Mouse (Mus musculus): ENCODE results near the gene 1700013G24Rik.
A peak's percentile ranks its signal among the peaks of the same experiment; 100 is the strongest.
"Not testable (repeated sequence)": the region's sequence is repeated elsewhere in the genome, so short reads cannot be mapped to it uniquely, and the experiment has no call there.

The 1700013G24Rik gene

DNA sequence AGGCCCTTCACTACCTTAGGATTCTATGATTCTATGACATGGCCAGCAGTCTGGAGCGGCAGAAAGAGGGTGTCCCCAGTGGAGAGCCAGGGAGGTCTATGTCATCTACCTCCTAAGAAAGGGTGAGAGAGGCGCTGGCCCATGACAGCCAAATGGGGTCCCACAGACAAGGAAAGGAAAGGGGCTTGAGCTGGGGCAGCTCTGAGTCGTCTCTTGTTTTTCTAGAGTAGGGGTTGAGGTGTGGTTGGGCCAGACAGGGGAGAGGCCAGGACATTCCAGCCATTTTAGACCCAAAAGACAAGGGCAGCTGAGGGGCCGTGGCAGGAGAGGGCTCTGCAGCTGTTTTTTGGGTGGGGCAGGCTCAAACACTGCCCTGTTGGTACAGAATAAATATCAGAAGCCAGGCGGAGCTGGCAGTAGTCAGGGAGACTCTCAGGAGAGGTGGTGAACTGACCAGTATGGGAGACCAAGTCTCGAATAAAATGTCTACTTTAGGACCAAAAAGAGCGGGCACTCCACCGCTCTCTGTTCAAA lies at the start of gene 1700013G24Rik:
TSS of gene 1700013G24Rik (plus strand) at position 51 of the 534 bp plus-strand sequence.
- no peak for DNase-seq

DNA sequence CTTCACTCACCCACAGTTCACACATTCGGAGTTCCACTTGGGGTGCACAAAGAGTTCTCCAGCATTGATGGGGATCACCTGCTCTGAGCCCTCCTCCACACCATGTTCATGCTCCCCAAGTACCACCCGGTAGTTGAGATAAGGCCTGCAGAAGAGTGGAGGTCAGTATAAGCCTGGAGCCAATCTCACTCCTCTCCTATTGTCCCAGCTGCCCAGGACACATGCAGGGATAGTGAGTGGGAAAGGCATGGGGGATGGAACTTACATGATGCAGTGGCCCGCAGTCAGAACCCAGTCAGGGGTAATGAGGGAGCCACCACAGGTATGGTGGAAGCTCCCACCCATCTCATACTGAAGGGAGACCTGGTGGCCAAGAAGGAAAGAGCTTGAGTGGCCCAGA lies 47.5 kb upstream of the 1700013G24Rik start:
- DNase-seq = no peak

DNA sequence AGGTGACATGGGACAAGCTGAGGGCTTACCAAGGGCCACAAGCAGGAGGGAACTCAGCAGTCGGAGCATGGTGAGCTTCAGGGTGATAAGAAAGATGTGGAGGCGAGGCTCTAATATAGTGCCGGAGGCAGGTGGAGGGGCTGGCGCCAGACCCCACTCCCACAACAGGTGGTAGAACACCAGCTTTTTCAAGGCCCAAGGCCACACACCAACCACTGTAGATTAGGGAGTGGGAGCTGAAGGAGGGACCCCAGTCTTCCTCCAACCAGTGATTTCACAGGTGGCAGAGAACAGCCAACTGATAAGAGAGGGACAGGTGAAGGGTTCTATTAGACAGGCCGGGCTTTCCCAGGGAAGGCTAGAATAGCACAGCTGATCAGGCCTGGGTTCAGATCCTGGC lies 43.4 kb upstream of the 1700013G24Rik start, which contains the start of gene Cela3a:
TSS of gene Cela3a (minus strand) at position 101 of the 400 bp plus-strand sequence.
- DNase-seq = no peak

DNA sequence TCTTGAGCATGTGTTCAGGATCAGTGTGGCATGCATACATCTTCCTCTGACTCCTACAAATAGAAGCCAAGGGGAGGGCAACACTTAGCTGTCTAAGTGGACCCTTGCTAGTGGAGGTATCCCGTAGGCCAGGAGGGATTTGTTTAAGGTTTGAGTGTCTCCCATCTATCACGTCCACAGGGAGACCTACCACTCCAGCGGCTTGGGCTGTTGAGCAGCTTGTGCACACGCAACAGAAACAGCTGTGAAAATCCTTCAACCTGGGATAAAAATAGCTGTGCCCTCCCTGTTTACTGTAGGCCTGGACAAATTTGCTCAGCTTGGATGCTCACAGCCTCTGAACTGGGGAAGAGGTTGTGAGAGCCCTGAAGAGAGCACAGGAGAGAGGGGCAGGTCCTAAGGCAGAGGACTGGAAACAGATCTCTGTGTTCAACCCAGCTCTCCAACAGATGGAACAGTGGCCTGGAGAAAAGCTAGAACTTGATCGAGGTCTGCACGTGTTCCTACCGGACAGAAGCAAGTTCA lies 40.8 kb upstream of the 1700013G24Rik start:
- not testable (repeated sequence) for DNase-seq

DNA sequence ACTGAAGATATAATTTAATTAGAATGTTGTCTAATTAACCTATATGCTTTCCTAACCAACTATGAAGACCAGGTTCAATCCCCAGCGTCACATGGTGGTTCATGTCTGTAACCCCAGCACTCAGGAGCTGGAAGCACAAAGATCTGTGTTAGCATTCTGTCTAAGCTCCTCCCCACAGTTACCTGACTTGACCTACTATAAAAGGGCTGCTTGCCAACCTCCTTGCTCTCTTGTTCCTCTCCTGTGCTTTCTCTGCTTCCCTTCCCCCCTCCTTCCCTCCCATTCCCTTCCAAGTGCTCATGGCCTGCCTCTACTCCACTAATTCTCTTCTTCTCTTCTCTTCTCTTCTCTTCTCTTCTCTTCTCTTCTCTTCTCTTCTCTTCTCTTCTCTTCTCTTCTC lies 38.1 kb upstream of the 1700013G24Rik start:
- no peak for DNase-seq

DNA sequence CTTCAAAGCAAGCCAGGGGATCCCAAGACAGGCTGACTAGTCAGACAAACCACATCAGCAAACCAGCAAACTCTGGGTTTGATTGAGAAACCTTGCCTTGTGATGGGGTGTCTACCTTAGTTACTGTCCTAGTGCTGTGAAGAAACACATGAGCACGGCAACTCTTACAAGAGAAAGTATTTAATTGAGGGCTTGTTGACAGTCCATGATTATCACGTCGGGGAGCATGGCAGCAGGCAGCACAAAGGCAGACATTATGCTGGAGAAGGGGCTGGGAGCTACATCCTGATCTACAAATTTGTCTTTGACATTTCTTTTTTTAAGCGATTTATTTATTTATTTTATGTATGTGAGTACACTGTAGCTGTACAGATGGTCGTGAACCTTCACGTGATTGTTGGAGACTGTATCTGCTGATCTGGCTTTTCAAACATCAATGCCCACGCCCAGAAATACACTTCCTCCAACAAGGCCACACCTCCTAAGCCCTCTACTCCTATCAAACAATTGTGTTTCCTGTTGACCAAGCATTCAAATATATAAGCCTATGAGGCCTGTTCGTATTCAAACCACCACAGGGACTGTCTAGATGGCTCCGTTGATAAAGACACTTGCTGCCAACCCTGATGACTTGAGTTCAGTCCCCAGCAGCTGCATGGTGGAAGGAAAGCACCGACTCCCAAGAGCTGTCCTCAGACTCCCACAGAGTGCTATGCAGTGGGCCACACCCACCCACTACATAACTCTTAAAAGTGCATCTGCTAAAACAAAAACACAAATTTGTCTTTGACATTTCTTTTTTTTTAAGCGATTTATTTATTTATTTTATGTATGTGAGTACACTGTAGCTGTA lies 35.1 kb upstream of the 1700013G24Rik start:
- no peak for DNase-seq

DNA sequence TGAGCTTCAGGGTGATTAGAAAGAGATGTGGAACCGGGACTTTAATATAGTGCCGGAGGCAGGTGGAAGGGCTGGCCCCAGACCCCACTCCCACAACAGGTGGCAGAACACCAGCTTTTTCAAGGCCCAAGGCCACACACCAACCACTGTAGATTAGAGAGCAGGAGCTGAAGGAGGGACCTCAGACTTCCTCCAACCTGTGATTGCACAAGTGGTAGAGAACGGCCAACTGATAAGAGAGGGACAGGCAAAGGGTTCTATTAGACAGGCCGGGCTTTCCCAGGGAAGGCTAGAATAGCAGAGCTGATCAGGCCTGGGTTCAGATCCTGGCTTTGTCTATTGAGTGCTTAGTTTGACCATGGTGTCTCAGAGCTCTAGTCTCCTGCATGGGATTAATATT lies 22.6 kb upstream of the 1700013G24Rik start, which contains the start of gene Cela3b:
TSS of gene Cela3b (minus strand) at position 39 of the 400 bp plus-strand sequence.
- DNase-seq = no peak

DNA sequence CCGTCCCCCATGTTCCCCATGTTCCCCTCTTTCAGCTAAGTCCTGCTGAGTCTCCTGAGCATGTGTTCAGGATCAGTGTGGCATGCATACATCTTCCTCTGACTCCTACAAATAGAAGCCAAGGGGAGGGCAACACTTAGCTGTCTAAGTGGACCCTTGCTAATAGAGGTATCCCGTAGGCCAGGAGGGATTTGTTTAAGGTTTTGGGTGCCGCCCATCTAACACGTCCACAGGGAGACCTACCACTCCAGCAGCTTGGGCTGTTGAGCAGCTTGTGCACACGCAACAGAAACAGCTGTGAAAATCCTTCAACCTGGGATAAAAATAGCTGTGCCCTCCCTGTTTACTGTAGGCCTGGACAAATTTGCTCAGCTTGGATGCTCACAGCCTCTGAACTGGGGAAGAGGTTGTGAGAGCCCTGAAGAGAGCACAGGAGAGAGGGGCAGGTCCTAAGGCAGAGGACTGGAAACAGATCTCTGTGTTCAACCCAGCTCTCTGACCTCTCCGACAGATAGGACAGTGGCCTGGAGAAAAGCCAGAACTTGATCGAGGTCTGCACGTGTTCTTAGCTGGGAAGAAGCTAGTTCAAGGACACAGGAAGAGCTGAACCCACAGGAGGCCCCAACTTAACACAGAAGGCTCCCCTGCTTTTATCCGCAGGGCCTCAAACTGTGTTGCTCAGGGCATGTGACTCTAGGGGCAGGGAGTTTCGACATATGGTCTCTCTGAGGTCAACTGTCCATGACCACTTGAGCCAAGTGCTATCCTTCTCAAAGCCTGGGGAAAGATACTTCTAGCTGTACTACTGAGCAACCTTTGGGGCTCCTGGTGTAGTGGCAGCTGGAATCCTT lies 20.2 kb upstream of the 1700013G24Rik start:
- DNase-seq = not testable (repeated sequence)

DNA sequence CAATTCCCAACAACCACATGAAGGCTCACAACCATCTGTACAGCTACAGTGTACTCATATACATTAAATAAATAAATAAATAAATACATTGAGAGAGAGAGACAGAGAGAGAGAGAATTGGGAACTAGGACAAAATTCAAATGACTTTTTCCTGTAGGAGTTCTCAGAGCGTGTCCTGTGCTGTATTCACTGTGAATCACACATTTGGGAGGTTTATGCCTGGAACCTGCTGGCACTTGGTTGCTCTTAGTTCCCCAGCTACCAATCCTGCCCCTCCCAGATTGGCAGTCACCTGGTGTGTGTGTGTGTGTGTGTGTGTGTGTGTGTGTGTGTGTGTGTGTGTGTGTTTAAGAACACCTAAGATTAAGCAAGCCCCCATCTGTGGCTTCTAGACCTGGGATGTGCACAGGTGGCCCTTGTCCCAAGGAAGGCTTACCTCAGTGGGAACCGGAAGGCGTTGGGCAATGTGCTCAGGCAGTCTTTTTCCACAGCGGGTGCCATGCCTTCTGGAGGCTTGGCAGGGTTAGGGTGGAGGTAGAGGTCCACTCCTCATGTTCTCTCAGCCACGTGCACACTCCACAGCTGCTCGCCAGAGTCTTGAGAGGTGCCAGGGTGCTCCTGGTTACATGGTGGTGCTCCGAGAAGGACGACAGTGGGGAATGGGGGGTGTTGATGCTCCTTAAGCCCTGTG lies 16.0 kb upstream of the 1700013G24Rik start:
- DNase-seq = no peak

DNA sequence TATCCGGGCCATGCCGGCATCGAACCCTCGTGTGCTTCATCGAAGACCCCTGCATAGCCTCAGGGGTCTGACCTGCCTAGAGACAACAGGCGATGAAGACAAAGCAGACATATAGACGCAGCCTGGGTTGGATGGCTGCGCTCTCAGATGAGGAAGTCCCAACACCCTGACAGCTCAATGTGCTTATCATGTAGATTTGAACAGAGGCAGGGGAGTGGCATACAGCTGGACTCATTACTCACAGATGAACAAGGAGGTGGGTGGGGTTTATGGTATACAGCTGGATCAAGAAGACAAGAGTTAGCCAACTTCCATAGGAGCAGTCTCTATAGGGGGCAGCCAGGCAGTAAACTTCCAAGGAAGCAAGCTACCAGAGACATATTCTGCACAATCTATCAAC lies 14.2 kb upstream of the 1700013G24Rik start:
- DNase-seq = no peak

DNA sequence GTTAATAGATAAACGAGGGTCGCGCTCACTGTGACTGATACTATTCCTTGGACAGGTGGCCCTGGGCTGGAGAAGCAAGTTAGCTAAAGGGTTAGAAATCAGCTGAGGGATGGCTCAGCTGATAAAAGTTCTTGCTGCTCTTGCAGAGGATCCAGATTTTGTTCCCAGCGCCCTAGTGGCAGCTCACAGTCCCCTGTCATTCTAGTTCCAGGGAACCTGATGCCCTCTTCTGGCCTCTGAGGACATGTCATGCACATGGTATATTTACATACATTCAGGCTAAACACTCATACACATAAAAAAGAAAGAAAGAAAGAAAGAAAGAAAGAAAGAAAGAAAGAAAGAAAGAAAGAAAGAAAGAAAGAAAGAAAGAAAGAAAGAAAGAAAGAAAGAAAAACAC lies 11.8 kb upstream of the 1700013G24Rik start:
- no peak for DNase-seq

DNA sequence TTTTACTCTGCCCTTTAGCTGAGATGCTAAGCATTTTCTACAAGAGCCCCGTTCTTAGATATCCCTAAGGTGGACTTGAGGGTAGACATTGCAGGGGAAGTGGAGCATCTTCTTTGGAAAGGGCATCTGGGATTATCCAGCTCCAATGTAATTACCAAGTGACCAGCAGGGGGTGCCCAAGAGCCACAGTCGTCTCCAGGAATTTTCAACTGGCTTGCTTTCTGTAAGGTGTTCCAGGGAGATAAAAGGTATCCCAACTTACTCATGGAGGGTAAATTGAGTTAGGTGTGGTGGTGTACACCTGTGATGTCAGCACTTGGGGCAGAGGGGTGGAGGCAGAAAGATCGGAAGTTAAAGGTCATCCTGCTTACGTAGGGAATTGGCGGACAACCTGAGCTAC lies 9.5 kb upstream of the 1700013G24Rik start:
- peak; percentile 75 to 76 for DNase-seq

DNA sequence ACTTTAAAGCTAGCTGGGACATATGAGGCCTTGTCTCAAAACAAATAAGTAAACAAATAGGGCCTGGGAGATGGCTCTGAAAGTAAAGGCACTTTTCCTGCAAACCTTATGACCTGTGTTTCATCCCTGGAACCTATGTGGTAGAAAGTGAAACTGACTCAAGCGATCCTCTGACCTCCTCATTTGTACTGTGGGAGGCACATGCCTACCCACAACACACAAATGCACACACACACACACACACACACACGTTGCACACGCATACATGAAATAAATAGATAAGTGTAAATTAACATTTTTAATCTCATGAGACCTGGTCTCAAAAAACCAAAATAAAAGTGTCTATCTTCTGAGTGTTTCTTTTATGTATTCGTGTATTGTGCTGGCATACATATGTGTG lies 7.2 kb upstream of the 1700013G24Rik start:
- no peak for DNase-seq

DNA sequence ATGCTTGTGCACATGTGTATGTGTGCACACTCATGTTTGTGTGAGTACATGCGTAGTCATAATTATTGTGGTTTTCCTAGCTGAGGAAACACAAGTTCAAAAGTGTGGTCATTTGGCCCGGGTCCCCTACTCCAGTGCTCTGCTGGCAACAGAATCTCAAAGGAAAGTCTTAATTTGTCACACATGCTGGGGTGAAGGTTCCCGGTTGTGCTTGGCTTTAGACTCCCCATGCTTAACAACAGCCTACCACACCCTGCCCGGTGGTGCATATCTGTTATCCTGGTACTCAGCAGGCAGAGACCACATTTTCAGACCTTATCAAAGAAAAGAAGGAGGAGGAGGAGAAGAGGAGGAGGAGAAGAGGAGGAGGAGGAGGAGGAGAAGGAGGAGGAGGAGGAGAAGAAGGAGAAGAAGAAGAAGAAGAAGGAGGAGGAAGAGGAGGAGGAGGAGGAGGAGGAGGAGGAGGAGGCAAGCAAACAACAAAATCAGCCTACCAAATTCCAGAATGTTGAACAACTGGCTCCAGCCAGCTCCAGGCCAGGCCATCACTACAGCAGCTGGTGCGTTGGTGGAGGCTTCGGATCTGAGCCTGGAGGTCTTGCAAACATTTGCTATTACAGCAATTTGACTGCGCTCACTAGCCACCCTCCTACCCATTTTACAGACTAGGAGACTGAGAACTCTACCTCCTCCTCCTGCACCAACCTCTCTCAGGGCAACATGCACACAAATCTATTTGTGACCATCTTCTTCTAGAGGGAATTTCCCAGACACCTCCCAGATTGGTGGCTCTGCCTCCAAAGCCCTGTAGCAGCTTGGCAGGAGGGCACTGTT lies 5.5 kb upstream of the 1700013G24Rik start:
- no peak for DNase-seq

DNA sequence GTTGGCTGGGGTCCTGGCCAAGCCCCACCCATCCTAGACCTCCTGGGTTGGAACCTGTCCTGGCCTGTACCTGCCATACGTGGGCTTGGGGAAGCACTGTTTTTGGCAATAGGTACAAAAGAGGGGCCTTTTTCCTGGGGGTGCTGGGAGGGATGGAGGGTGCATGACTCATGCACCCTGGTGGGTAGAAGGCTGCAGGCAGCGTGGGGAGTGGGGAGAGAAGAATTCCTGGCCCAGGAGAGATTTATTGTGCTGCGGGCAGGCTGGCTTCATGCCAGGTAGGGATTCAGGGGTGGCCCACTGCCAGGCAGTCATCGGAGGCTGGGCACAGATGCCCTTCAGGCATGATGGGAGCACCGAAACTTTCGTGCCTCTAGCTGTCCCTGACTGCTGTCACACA lies 4.9 kb upstream of the 1700013G24Rik start:
- DNase-seq = no peak

DNA sequence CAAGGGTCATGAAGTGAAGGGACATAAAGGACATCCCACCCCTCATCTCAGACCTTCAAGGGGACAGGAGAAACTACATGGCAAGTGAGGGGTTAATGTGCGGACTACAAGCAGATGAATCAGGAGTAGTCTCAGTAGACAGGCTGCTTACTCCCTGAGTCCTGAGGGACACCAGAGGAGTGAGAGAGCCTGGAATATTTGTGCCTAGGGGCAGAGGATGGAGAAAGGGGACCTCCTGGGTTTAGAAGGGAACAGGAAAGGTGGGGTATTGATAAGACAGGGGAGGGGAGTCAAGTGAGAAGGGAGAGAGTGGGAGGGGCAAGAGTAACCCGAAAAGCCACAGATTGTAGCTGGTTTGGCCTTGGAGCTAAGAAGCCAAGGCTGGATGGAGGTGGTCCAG lies 4.4 kb upstream of the 1700013G24Rik start:
- DNase-seq = no peak

DNA sequence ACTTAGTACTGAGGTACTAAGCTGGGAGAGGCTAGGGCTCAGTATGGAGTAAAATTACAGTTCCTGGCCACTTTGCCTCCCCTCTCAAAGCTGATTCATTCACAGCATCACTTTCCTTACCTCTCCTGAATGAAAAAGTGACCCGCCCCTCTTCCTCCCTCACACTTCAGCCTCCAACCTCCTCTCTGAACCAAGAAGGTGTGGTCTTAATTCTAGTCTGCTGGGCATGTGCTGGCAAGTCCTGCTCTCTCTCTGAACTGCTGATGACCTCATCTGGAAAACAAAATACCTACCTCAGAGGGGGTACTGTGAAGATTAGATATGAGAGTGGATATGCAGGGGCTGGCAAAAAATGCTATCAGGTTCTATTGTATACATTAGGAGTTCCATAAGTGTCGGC lies 4.0 kb upstream of the 1700013G24Rik start:
- DNase-seq = no peak

DNA sequence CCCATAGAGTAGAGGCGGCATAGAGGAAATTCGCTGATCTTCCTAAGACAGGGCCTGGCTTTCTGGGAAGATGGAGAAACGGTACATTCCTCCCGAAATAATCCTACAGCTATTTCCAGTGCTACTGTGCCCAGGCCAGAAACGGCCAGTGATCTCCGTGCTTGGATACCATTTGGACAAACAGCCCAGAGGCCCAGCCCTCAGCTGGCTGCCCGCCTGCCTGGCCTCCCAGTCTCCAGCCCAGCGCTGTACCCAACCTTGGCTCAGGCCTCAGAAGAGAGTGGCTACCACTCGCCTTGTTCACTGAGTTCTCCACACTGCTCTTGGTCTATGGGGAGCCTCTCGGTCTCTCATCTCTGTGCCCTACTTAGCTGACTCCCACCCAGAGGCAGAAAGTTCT lies 3.4 kb upstream of the 1700013G24Rik start:
- DNase-seq = no peak

DNA sequence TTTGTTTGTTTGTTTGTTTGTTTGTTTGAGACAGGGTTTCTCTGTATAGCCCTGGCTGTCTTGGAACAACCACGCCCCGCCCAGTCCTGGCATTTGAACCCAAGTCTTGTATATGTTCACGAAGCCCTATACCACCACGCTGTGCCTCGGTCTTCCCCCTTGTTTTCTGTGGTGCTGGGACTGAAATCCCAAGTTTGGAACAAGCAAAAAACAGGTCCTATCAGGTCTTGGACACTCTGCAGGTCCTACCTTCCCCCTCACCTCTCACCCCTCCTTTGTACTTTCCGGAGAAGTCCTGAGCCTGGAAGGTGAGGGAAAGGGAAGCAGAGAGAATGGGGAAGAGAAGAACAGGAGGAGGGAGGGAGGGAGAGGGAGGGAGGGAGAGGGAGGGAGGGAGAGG lies 894 bp upstream of the 1700013G24Rik start:
- DNase-seq = no peak

DNA sequence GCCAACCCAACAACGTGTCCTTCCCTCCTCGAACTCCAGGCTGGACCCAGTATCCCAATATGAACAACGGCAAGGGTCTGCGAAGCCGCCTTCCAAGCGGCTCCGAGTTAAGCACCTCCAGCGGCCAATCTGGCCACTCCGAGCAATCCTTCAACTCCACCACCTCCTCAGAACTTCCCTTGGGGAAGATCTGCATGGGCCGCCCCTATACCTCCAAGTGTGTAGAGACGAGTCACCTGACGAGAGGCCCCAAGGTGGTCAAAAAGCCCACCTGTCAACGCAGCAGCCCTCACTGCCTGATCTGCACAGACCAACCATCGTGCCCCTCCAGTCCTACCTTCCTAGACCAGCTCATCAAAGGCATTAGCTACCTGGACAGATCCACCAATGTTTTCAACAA lies 1.5 kb downstream of the 1700013G24Rik start:
- DNase-seq = no peak

DNA sequence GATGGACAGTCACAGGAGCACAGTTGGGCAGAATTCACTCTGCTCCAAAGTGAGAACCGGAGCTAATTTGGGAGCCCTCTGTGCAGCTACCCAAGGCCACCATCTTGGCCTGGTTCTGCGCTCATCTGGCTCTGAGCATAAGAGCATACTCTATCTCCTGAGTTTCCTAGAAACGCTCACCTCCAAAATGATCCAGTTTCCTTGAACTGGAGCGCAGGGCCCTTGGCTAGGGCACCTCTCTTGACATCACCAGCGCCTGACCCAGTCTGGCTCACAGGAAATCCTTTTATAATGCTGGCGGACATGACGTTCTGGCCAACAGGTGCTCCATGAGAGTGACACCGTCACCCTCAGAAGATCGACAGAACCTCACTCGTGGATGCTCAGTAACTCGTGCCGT lies 3.5 kb downstream of the 1700013G24Rik start:
- no peak for DNase-seq

DNA sequence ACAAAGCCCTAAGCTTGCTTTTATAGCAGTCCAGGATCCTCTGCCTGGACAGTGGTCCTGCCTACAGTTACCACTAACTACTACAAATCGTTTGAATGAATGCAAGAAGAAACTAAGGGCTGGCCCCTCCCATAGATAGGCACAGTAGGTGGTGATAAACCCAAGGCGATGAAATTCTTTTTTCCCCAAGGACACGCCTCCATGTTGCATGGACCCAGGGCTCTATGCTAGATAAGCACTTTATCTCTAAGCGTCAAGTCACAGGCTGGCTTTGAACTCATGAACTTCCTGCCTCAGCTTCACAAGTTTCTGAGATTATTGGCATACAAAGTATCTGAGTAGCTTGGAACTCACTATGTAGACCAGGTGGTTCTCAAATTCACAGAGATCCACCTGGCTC lies 4.2 kb downstream of the 1700013G24Rik start:
- no peak for DNase-seq

All from B cell, adult 2 months (primary cell).